Mouse (Mus musculus) embryo, embryonic 10.5 days (tissue): Measurements from ENCODE around the gene Reps1.
A peak's percentile ranks its signal among the peaks of the same experiment; 100 is the strongest.
"Not testable (repeated sequence)": the region's sequence is repeated elsewhere in the genome, so short reads cannot be mapped to it uniquely, and the experiment has no call there.

ENCODE experiments used
- DNase-seq: peaks from one replicate; pipeline ENCODE4 v3.0.0-alpha.2; 2015; ENCODE audit warnings: low spot score

The Reps1 gene

DNA sequence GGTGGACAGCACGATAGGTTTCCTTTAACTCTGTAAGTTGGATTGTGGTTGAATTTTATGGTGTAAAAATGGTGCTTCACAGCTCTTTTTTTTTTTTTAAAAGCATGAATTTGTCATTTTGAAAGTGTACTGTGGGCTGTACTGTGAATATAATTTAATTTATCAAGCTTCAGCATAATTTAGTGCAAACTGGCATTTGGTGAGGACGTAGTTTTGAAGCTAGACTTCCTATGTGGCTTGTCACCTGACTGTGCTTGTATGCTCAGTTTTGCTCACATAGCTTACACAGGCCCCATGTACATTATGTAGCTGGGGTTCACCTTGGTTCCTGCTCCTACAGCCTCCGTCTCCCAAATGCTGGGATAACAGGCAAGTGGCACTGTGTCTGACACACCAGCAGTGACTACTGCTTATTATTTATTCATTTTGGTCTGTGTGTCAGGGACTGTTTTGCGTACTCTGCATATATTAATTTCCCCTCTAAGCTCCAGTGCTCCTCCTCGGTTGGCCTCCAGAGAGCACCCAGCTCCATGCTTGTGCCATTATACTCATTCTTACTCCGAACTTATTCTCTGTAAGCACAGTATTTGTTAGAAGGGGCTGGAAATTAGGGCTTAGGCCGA, 9.1 kb downstream of the Reps1 start:
- DNase-seq, result no peak

DNA sequence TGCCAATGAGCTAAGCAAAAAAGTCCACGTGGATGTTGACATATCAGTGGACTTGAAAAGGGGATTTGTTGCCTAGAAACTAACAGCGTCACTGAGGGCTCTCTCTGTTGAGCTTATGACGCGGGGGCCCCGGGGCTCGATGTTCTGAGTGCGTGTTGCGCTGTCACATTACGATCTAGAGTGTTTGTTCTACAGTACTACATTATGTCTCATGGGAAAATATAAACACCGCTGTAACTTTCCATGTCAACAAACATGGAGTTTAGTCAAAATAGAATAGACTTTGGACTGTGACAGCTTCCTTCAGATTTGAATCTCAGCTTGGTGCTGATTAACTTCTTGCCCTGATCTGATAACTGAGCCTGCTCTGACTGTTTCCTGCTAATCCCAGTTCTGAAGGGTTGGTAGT, 10.4 kb downstream of the Reps1 start:
- DNase-seq, result no peak

DNA sequence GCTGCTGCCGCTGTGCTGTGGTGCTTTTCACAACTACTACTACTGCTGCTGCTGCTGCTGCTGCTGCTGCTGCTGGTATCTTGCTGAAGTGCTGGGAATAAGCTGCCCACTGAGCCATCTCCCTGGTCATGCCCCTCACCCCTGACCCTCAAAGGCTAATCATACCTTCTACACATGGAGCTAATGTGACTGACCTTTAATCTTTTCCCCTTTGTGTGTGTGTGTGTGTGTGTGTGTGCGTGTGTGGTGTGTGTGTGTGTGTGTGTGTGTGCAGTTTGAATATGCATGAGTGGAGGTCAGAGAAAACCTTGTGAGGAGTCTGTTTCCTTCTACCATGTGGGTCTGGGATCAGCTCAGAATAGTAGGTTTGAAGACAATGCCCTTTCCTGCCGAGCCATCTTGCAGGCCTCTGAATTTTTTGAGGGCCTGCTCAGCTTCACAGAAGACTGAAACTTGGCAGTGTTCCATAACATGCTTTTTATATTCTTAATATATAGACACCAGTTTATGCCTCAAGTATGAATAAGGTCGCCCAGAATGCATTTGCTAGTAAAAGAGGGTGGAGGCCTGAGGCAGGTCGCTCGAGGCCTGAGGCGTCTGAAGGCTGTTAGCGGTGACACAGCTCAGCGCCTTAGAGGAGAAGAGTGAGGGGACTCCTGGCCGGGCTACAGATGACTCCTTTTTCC, 12.2 kb downstream of the Reps1 start:
- peak; percentile 23 for DNase-seq

DNA sequence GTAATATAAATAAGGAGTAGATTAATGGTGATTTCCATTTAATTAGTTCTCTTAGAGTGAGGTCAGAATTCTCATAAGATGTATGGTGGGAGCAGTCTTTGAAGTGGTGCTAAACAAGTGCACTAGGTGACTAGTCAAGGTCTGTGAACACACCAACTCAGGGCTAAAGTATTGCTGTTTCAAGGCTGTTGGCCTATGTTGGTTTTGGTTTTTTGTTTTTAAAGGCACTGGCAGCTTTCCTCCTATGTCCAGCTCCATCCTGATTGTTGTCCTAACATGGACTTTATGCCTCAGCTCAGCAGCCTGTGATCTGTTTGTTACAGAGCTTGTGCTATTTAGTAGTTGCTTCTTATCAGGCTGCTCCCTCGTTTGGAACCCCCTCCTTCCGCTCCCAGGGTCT, 13.2 kb downstream of the Reps1 start:
- DNase-seq, result no peak

DNA sequence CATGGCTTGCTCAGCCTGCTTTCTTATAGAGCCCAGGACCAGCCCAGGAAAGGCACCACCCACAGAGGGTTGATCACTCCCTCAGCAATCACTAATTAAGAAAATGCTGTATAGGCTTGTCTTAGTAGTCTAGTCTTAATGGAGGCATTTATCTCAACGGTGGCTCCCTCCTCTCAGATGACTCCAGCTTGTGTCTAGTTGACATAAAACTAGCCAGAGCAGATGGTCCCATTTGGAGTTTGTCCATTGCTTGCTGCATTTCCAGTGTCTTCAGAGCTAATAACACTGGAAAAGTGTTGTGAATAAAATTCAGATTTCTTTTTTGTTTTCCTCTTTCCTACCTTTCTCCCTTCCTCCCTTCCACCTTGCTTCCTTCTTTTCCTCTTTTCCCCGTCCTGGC, 13.9 kb downstream of the Reps1 start:
- DNase-seq, result no peak

DNA sequence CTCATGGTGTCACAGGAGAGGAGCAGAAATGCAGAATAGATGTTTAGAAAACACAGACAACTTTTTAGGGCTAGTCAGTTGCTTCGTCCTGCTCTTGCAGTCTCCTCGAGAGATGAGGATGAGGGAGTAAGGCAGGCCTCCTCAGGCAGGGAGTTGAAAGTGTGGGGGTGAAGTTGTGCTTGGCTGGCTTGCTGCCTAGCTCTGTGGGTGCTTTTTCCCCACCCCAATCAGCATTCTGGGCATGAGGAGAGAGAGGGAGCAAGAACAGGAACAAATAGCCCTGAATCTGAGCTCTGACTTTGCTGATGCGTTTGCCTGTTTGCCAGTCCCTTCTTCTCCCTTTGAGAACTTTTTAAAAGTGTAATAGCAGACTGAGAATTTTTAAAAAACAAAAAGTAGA, 14.5 kb downstream of the Reps1 start:
- no peak for DNase-seq

DNA sequence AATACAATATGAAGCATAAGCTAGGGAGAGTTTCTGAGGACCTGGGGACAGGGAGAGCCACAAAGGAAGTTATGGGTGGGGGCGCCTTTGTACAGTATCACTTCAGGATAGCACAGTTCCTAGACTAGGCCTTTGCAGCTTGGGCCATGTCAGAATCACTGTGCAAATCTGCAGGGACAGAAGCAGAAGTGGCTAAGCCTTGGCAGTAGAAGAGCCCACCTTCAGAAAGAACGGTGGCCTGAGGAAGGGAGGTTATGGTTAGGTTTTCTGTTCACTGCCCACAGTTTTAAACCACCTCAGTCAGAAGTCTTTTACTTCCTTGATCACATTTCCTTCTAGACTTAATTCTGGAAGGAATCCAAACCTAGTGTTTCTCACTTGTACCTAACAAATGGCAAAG, 15.0 kb downstream of the Reps1 start:
- no peak for DNase-seq

DNA sequence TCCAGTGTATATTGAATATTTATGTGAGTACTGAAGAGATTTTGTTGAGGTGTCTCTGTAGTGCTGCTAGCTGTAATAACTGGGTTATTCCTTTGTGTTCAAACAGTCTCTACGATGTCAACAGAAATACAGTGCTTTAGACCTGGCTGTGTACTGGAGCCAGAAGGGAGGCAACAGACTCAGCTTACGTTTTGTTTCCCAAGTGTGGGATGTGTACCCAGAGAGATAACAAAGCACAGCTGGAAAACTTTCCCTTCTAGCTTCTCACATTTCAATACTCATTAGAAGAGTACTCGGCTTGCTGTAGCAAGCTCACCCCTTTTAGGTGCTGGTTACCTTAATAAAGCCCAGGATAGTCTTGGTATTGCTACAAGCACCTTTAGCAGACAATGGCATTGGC, 17.2 kb downstream of the Reps1 start:
- no peak for DNase-seq

DNA sequence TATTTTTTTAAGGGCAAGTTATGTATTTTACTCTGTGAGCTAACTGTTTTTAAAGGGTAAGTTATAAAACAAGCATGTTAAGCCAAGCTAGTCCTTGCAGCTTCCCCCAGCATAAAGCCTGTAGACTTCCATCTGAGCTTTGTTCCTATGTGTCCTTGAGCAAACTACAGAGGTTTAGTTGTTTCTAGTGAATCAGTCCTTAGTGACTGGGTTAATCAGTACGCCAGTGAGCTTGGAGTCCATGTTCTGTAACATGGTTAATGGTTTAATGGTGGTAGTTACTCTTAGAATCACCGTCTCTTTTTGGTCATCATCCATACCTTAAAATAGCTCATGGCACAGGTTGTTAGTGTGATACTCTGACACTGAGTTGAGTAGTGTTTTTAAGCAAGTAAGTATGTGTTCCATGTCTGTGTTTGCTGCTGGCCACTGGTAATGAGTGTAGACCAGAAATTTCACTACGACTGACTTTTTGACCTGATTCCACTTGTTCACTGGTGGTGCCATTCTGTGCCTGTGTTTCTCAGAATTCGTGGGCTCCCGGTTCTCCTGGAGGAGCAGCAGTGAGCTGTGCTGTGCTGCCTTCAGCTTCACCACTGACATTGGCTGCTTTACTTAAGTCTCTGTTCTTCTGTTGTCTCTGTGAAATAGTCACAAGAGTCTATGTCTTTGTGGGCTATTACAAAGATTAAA, 18.9 kb downstream of the Reps1 start:
- no peak for DNase-seq

DNA sequence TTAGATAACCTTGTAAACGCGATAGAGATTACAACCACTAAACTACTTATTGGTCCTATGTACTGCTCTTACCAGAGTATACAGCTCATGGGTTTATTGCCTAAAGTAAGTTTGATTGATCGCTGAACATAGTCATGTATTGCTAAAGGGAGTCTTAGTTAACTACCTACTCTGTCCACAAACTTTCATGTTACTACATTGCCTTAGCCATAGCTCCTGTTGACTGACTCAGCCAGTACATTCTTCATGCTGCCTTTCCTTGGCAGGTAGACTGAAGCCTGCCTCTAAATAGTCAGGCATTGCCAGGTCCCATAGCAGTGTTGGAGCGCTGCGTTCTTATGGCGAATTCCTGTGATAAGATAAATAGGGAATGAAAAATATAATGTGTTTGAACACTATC, 20.2 kb downstream of the Reps1 start:
- no peak for DNase-seq

DNA sequence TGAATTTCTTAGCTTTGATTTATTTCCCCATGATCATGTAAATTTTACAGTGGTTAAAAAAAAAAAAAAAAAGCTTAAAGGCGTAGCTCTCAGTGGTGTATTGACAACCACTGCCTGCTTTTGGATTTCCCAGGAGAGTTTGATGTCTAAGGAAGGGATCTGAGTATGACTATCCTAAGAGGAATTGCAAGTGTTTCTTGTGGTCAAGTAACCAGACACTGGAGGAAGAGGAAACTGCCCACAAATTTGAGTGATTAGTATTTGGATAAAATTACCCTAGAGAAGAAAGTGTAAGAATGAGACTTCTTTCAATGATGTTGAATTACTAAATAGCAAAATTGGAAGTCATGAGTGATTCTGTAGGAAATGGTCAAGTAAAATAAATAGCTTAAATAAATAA, 25.9 kb downstream of the Reps1 start:
- no peak for DNase-seq

DNA sequence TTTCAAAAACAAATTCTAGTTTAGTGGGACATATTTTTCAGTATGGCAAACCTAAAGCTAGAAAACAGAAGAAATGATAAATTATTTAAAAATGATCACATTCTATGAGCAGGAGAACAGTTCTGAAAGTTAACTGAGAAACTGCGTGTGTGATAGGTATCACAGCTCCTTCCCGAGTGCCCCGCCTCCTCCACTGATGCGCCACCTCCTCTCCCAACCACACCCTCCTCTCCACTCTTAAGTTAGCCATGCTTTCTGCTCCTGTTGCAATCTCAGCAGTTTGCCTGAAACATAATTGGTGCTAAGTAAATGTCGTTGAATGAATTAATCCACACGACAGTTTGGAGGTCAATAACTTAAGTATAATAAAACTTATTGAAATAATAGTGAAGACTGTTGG, 27.1 kb downstream of the Reps1 start:
- DNase-seq, result no peak

DNA sequence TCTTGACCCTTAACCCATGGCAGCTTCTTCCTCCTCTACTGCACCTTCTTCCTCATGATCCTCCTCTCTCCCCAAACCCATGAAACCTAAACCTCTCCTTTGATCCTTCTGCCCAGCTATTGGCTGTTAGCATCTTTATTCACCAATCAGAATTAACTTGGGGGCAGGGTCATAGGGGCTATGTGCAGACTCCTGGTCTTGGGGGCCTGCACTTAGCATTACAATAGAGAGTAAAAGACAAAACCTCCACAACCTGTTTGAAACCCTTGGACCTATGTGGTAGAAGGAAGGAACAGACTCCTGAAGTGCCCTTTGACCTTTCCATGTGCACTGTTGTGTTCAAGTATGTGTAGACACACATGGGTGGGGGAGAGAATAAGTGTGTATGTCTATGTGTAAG, 35.0 kb downstream of the Reps1 start:
- DNase-seq, result no peak

DNA sequence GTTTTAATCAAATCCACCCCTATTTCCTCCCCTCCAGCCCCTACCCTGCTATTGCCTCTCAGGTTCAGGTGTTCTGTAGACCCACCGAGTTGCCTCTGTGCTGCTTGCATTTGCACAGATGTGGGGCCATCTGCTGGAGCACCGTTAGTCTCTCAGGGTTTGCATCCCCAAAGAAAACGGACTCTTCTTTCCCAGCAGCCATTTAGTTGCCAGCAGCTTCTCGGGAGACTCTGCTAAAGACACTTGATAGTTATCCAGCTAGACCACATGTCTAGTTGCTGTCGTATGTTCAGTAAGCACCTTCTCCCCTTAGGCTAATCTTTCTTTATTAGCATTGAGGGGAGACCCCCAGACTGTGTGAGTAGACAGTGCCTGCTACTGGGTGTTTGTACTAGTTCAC, 46.5 kb downstream of the Reps1 start:
- no peak for DNase-seq

DNA sequence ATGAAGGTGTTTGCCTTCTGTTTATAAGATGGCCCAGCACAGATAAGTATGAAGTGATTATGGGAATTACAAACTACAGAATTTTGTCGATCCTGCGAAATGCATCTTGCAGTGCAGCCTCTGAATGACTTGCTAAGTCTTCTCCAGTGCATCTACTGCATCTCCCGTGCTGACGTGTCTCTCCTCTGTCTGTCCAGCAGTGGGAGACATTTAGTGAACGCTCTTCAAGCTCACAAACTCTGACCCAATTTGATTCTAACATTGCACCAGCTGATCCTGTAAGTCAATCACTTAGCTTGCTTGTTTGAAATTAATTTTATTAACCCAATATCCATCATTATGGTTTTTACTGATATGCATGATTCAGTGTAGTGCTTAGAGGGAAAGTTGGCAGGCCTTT, 51.8 kb downstream of the Reps1 start:
- DNase-seq, result peak; percentile 19

DNA sequence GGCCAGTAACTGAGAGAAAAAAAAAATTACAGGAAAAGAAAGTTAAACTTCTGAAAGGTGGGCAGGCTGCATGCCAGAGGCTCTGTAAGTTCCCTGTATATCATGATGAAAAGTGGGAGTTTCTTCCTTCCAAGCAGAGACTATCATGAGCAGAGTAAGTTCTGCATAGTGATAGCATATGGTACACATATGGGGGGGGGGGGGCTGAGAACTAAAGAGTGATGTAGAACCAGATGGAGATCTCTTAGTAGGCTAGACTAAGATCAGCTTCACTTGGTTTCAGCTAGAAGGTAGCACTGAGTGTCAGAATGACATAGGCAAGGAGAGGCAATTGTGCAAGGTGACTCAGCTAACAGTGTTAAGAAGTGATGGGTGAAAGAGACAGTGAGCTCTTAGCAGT, 55.3 kb downstream of the Reps1 start:
- no peak for DNase-seq

DNA sequence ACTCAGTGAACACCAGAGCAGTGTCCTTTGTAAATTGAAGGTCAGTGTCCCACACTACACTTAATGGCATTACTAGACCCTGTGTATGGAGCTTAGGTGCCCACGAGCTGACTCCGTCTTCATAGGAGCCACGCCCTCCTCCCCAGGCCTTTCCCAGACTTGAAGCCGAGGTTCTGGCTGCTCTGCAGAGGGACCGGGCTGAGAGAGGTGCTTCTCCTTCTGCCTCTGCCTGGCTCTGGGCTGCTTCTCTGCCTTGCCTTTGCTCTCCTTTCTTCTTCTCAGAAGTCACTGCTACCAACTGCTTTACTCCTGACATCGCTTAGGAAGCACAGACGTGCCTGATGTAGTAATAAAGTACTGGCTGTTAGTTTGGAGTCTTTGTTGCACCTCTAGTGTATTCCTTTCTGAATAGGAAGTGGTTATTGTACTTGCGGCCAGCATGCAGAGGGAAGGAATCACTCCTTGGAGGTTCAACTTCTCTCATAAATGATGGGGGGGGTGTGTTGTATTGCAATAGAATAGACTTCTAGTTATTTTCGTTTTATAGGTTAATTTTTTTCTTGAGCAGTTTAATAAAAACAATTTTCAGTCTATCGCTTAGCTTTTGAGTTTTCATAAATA, 57.9 kb downstream of the Reps1 start:
- DNase-seq, result no peak

DNA sequence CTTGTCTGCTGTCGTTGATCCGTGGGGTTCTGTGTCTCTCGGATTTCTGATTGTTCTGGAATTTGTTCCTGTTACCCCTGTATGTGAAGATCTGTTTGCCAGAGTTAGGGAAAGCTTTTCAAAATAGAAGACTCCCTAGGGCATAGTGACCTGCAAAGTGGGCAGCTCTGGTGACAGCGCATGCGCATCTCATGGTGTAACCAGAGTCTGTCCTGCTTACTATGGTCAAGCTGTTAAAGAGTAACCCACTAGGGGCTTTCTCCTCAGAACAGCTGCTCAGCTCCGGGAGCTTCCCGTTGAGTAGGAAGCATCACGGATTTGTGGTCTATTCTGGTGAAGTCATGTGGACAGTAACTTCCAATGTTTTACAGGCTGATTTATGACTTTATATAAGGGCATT, 62.7 kb downstream of the Reps1 start:
- DNase-seq, result peak; percentile 1

DNA sequence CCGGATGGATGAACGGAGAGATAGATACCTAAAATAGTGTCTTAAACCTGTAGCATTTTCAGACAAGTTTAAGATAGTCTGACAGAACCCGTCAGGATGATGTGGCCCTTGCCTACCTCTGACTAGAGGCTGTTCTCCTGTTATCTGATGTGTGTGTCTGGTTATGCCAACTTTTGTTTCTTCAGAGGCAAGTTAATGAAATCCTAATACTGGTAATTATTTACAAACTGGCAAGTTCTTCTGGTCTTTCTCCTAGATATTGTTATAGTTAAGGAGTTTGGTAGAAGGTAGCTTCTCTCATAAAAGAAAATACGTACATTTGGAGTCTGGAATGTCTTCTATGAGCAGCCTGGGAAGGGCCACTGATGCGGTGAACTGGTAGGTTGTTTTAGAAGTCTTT, 74.6 kb downstream of the Reps1 start:
- no peak for DNase-seq

DNA sequence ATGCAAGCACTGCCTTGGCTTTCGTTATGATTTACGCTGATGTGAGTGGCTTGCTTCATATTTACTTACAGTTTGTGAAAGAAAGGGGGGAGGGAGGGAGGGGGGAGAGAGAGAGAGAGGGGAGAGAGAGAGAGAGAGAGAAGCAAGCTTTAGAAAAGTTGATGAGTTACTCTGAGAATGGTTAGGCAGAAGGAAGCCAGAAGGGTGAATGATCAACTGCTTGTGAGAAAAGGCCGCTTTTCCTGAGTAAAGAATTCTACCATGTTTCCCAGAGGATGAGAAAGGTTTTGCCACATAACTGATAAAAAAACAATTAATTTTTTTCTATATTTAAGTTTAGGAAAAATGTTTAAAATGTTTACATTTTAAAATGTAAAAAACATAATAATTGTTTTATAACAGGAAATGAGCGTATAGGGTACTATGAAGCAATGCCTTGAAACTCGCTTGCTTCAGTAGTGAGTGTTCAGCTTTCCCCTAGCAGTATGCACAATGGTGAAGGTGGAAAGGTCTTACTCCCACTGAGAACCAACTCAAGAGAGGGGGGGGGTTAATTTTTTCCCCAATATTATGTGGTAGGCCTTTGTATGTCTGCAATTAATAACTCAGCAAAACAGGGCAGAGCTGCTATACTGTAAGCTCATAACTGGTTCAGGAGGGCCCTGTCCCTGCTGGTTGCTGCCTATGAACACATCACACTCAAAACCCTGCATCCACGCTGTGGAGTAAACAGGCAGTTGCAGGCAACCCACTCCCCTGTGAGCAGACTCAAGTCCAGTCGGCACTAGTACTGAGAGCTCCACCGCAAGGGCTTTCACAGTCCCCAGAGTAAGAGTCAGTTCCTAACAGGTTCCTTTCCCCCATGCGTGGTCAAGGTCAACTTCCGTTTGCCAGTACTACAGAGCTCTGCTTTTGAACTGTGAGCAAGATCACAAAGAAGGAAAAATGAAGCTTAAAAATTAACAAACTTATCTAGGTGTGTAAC, 76.3 kb downstream of the Reps1 start:
- DNase-seq, result no peak

DNA sequence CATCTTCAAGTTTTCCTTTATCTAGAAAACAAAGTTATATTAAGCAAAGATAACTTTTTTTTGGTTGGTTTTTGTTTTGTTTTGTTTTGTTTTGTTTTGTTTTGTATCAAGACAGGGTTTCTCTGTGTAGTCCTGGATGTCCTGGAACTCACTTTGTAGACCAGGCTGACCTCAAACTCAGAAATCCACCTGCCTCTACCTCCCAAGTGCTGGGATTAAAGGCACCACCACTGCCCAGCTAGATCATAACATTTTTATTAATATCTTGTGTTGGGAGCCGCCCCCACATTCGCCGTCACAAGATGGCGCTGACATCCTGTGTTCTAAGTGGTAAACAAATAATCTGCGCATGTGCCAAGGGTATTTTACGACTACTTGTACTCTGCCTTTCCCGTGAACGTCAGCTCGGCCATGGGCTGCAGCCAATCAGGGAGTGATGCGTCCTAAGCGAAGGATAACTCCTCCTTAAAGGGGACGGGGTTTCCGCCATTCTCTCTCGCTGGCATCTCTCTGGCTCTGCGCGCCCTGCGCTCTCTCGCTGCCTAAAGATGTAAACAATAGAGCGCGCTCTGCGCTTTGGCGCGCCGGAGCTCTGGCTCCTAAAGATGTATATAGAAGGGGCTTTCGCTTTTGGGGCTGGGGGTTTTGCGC, 83.3 kb downstream of the Reps1 start:
- DNase-seq, result not testable (repeated sequence)
